8 mouse cellular contexts compared by ENCODE assay signal in the genomic region with DNA sequence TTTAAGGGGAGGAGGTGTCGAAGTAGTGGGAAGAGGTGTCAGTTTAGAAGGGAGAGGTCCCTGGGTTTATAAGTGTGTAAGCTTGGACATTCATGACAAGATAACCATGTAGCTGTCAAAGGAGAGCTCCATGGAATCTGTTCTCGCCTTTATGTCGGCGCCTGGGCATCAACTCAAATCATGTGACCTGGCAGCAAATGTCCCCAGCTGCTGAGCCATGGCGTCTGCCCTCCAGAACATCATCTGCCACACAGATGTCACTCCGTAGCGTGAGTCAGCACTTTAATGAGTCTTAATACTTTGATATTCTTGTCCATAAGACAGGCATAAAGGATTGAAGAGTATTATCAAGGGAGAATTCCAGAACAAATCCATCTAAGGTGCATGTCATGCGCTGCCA. TPM values are rescaled to one million over a fixed set of nuclear protein-coding genes. Genes with fewer than 3 reads are reported as not detected.
DNase-seq lines count a peak whose midpoint lies in the region.

No protein-coding gene starts in this region.

- DNase-seq in adrenal gland, postnatal 14 days, result peak; percentile 50
- DNase-seq in adrenal gland, postnatal 4 days (ENCODE audit: low spot score in 2 of 2), result no peak
- DNase-seq in lung, postnatal 10 days, result peak; percentile 46
- DNase-seq in lung, adult 18-20 months, result no peak
- peak; percentile 62 for DNase-seq in heart, postnatal 4 days
- peak; percentile 63 for DNase-seq in skeletal muscle tissue, adult 2 months (ENCODE audit: low read depth, low spot score)
- DNase-seq in testis, postnatal 14 days (ENCODE audit: low spot score), result no peak
- DNase-seq in ovary, adult 18-20 months (ENCODE audit: low spot score), result no peak

RNA-seq across cellular contexts. Expression of a gene that starts 50.8 kb away (rescaled TPM):
- total RNA-seq in adrenal gland, postnatal 14 days (2021), result 87.3 and 89.0 TPM in 2 replicates
- total RNA-seq in adrenal gland, postnatal 4 days (2021), result 10 to 100 TPM; 79.0 to 85.1 TPM
- 10 to 100 TPM; 48.9 to 50.9 TPM for total RNA-seq in heart, postnatal 4 days (2021)

RNA-seq across cellular contexts. Expression of a gene that starts 51.7 kb away (rescaled TPM):
- total RNA-seq in adrenal gland, postnatal 14 days (2021), result 21.1 and 21.6 TPM in 2 replicates
- total RNA-seq in adrenal gland, postnatal 4 days (2021), result 10 to 100 TPM; 26.2 to 28.3 TPM
- 10 to 100 TPM; 23.1 to 25.0 TPM for total RNA-seq in heart, postnatal 4 days (2021)

Comparison
In these comparisons a context has a peak if more than half of its experiments do, and no peak if none do; other contexts are left out.
1. DNase-seq: peak in adrenal gland, postnatal 14 days (single experiment), lung, postnatal 10 days (single experiment), heart, postnatal 4 days (single experiment) and skeletal muscle tissue, adult 2 months (single experiment); none in adrenal gland, postnatal 4 days (0 of 2), lung, adult 18-20 months (0 of 2), testis, postnatal 14 days (single experiment) and ovary, adult 18-20 months (single experiment).